Mouse (Mus musculus): ENCODE results near the gene Dynlt1a.
"Not testable (repeated sequence)": the region's sequence is repeated elsewhere in the genome, so short reads cannot be mapped to it uniquely, and the experiment has no call there.

The Dynlt1a gene

DNA sequence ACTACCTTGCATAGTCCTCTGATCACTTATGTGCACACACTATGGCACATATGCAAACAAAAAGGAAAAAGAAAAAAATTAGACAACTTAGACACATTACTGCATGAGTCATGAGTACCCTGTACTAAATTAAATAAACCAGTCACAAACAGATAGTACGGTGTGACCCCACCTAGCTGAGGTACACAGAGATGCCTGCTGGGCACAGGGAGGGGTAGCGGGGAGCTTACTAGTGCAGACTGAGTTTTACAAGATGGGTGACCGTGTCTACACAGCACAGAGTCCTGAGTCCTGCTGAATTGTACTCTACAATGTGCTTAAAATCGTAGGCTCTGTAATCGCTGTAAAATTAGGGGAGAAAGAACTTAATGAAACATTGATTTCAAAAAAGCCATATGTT lies 31.1 kb downstream of the Dynlt1a start:
- DNase-seq (ENCODE audit: low spot score), result not testable (repeated sequence)

- DNase-seq (ENCODE audit: low spot score), result not testable (repeated sequence)
These were observed 34.2 kb downstream of the Dynlt1a start for GRCm38 (mm10) chr17:6283137-6283536.

GRCm38 (mm10) chr17:6280513-6280912 lies 36.8 kb downstream of the Dynlt1a start:
- not testable (repeated sequence) for DNase-seq (ENCODE audit: low spot score)

DNA sequence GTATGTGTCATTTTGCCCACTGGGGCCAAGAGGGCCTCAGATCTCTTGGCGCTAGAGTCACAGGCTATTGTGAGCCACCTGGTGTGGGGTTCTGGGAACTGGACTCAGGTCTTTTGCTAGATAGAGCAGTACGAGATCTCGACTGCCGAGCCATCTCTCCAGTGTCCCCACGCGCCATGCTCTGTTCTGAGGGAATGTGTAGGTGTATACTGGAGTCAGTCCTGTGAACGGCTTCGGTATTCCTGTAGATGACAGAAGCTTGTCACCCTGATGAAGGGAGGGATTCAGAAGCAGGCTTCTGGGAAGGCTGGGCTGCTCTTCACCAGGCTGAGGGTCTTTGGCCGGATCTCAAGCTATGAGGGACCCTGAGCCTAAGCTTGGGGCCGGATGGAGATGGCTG lies 37.5 kb downstream of the Dynlt1a start:
- not testable (repeated sequence) for DNase-seq (ENCODE audit: low spot score)

- peak; percentile 65 for DNase-seq (ENCODE audit: low spot score)
These were observed 38.1 kb downstream of the Dynlt1a start for GRCm38 (mm10) chr17:6279205-6279604.

- DNase-seq (ENCODE audit: low spot score), result not testable (repeated sequence)
These were observed 42.6 kb downstream of the Dynlt1a start for GRCm38 (mm10) chr17:6274693-6275092.

- not testable (repeated sequence) for DNase-seq (ENCODE audit: low spot score)
These were observed 45.3 kb downstream of the Dynlt1a start for GRCm38 (mm10) chr17:6271970-6272369.

- peak; percentile 5 for DNase-seq (ENCODE audit: low spot score)
These were observed 46.5 kb downstream of the Dynlt1a start for GRCm38 (mm10) chr17:6270840-6271239.

DNA sequence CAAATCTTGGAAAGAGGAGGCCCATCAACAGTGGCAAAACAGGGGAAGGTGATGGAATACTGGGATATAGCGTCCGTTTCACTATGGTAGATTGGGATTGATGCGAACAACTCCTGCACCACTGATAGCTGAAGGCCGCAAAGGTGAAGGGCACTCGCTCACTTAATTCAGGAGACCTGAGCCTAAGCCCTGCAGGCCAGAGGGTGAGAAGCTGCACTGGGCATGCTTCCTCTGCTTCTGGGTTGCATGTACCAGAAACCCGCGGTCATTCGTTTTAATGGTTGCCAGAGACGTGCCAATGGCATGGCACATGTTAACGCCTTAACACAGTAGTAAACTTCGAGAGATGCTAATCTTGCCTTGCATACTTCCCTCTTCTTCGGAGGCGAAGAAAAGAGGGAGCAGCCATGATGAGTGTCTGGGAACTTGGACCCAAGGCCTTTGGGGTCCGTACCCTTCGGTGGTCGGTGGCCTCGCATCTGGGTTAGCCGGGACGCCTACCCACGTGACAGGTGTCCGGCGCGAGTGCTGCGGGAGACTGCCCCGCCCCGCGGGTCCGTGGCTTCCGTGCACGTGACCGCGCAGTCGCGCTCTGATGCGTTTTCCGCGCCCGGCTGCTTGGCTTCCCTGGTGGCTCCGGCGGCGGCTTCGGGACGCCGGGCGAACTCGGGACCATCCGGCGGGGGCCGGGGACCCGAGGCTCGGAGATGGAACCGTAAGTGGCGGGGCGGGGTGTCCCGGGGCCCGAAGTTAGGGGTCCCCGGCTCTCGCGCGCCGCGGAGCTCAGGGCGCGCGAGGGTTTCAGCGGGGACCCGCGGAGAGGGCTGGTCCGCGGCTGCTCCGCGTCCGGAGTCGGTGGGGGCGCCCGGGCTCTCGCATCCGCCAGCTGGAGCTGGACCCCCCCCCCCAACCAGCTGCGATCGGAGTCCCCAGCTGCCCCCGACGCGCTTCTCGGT lies 47.1 kb downstream of the Dynlt1a start:
- peak; percentile 6 for DNase-seq (ENCODE audit: low spot score)

DNA sequence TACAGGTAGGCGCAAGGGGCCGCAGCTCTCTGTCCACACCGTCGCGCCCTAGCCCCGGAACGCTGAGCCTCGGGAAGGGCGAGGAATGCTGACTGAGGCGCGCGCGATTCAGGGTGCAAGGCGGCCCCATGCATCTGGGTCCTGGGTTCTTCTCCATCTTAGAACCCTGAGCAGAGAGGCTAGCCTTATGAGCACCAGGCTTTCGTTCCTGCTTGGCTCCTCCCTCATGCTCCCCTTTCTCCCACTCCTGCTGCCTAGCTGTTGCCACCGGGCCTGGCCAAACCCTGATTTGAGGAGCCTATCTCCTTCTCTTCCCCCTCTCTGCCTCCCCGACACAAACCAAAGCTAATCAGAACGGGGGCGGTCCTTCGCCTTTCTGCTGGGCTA lies 60.2 kb downstream of the Dynlt1a start:
- DNase-seq (ENCODE audit: low spot score), result not testable (repeated sequence)

- not testable (repeated sequence) for DNase-seq (ENCODE audit: low spot score)
These were observed 60.8 kb downstream of the Dynlt1a start, which contains the start of gene Tmem181a for GRCm38 (mm10) chr17:6256400-6257069. TSS of gene Tmem181a (plus strand) at chr17:6256860.

Measured in urinary bladder, postnatal 14 days (tissue).